Mouse (Mus musculus) limb, embryonic 12.5 days (tissue): ENCODE results near the gene C1rl. TPM values are rescaled to one million over a fixed set of nuclear protein-coding genes. Genes with fewer than 3 reads are reported as not detected.

Experiments
- ATAC-seq: fragments of 200-750 bp; cut with Nextera tagmentation; 2 replicates; pipeline ENCODE4 v1.8.0; 2017; ENCODE audit warnings: low read depth, moderate TSS enrichment; ENCODE audit not compliant: insufficient number of reproducible peaks, insufficient read depth, low FRiP score, low TSS enrichment
- H3K27ac ChIP-seq: fragments of 300-500 bp; sonication (generic); 2 replicates; pipeline ENCODE4 v1.5.1; 2016; ENCODE audit warnings: mild to moderate bottlenecking, moderate library complexity
- H3K27me3 ChIP-seq: fragments of 300-500 bp; sonication (generic); 2 replicates; pipeline ENCODE4 v1.6.1; 2016; ENCODE audit warnings: mild to moderate bottlenecking, moderate library complexity
- H3K36me3 ChIP-seq: fragments of 300-500 bp; sonication (generic); 2 replicates; pipeline ENCODE4 v1.6.1; 2016; ENCODE audit warnings: mild to moderate bottlenecking, moderate library complexity
- H3K4me1 ChIP-seq: fragments of 300-500 bp; sonication (generic); replicated peaks from 2 replicates; pipeline ENCODE4 v1.6.1; 2016
- H3K4me2 ChIP-seq: fragments of 300-500 bp; sonication (generic); 2 replicates; pipeline ENCODE4 v1.6.1; 2016; ENCODE audit warnings: mild to moderate bottlenecking, moderate library complexity
- H3K4me3 ChIP-seq: fragments of 300-500 bp; sonication (generic); replicated peaks from 2 replicates; pipeline ENCODE4 v1.5.1; 2016; ENCODE audit warnings: mild to moderate bottlenecking
- H3K9ac ChIP-seq: fragments of 300-500 bp; sonication (generic); replicated peaks from 2 replicates; pipeline ENCODE4 v1.6.1; 2016; ENCODE audit warnings: mild to moderate bottlenecking, moderate library complexity
- H3K9me3 ChIP-seq: fragments of 300-500 bp; sonication (generic); 2 replicates; pipeline ENCODE4 v1.6.1; 2016; ENCODE audit warnings: mild to moderate bottlenecking, moderate library complexity
- WGBS: fragments of 180-500 bp; shearing (Covaris S2); methylation state at CpG from one replicate; pipeline ENCODE4 v1.1.7; 2016; 5-methylcytosine and 5-hydroxymethylcytosine counted together
- polyA plus RNA-seq: library from polyadenylated mRNA; unstranded; fragments of >200 nt; fragmentation: Nextera tagmentation; extraction: Ambion mirVana; gene quantifications from 2 replicates; pipeline ENCODE4 v1.2.1, GENCODE M21; 2016

The C1rl gene
- polyA plus RNA-seq, 1 experiment from 2014 or later: 0.63 TPM

GRCm38 (mm10) chr6:124485414-124486144, 7.3 kb upstream of the C1rl start:
- H3K4me1 ChIP-seq: no peaks in the 10 kb centered on the region
- no peak overlapping the region for H3K9ac ChIP-seq
- H3K27me3 ChIP-seq: no peaks in the 10 kb centered on the region
- no peak overlapping the region for H3K27ac ChIP-seq
- 0 out of 2 replicates have a peak overlapping the region, but pooled peaks have one; percentile 7 for H3K4me3 ChIP-seq
- ATAC-seq: no peak
- no peaks in the 10 kb centered on the region for H3K9me3 ChIP-seq
- H3K36me3 ChIP-seq: no peaks in the 10 kb centered on the region
- H3K4me2 ChIP-seq: peak overlapping the region; percentile 36
- 40% methylated on average over 21 of the region's 21 CpGs for WGBS

GRCm38 (mm10) chr6:124487509-124487908, 5.4 kb upstream of the C1rl start:
- Histone ChIP-seq H3K36me3 (no peaks in the 10 kb centered on the region), H3K4me2 (no peak overlapping the region), H3K9me3 (no peaks in the 10 kb centered on the region), H3K4me1 (no peaks in the 10 kb centered on the region), H3K27ac (no peak overlapping the region), H3K9ac (no peak overlapping the region), H3K4me3 (no peak overlapping the region), H3K27me3 (no peaks in the 10 kb centered on the region)
- 41% methylated on average over 2 of the region's 2 CpGs for WGBS
- no peak for ATAC-seq

- no peak overlapping the region for H3K9ac ChIP-seq
- H3K4me1 ChIP-seq: peaks cover 6% of the 10 kb centered on the region; the same call in 1 of the 2 replicates
- no peaks in the 10 kb centered on the region for H3K36me3 ChIP-seq
- no peaks in the 10 kb centered on the region for H3K9me3 ChIP-seq
- WGBS: 81% methylated on average over 4 of the region's 4 CpGs
- ATAC-seq: no peak
- no peak overlapping the region for H3K4me3 ChIP-seq
- H3K4me2 ChIP-seq: no peak overlapping the region
- no peak overlapping the region for H3K27ac ChIP-seq
- H3K27me3 ChIP-seq: no peaks in the 10 kb centered on the region
These were observed 4.0 kb upstream of the C1rl start for GRCm38 (mm10) chr6:124488952-124489351.

- Histone ChIP-seq H3K36me3 (no peaks in the 10 kb centered on the region), H3K4me3 (no peak overlapping the region), H3K27ac (no peak overlapping the region), H3K9me3 (no peaks in the 10 kb centered on the region), H3K9ac (no peak overlapping the region), H3K27me3 (no peaks in the 10 kb centered on the region), H3K4me1 (peaks cover 6% of the 10 kb centered on the region; the same call in 1 of the 2 replicates), H3K4me2 (no peak overlapping the region)
- no peak for ATAC-seq
- 78% methylated on average over 6 of the region's 6 CpGs for WGBS
These were observed 1.5 kb upstream of the C1rl start for GRCm38 (mm10) chr6:124491427-124491826.

- no peak for ATAC-seq
- Histone ChIP-seq H3K27me3 (no peaks in the 10 kb centered on the region), H3K4me2 (no peak overlapping the region), H3K9me3 (no peaks in the 10 kb centered on the region), H3K4me3 (no peak overlapping the region), H3K9ac (no peak overlapping the region), H3K4me1 (peaks cover 6% of the 10 kb centered on the region; the same call in 1 of the 2 replicates), H3K36me3 (no peaks in the 10 kb centered on the region), H3K27ac (no peak overlapping the region)
- 76% methylated on average over 5 of the region's 5 CpGs for whole genome bisulfite sequencing
These were observed 973 bp downstream of the C1rl start for GRCm38 (mm10) chr6:124493886-124494285.

GRCm38 (mm10) chr6:124496054-124496453, 3.1 kb downstream of the C1rl start:
- Histone ChIP-seq H3K9me3 (no peaks in the 10 kb centered on the region), H3K27ac (no peak overlapping the region), H3K36me3 (no peaks in the 10 kb centered on the region), H3K4me2 (no peak overlapping the region), H3K9ac (no peak overlapping the region), H3K4me3 (no peak overlapping the region), H3K27me3 (no peaks in the 10 kb centered on the region), H3K4me1 (peaks cover 6% of the 10 kb centered on the region; the same call in 1 of the 2 replicates)
- WGBS: 89% methylated on average over 5 of the region's 5 CpGs
- ATAC-seq: no peak

GRCm38 (mm10) chr6:124499914-124500566, 7.1 kb downstream of the C1rl start:
- Histone ChIP-seq H3K27me3 (no peaks in the 10 kb centered on the region), H3K4me1 (no peaks in the 10 kb centered on the region), H3K9me3 (no peaks in the 10 kb centered on the region), H3K9ac (no peak overlapping the region), H3K36me3 (no peaks in the 10 kb centered on the region), H3K4me3 (no peak overlapping the region), H3K4me2 (no peak overlapping the region), H3K27ac (no peak overlapping the region)
- ATAC-seq: no peak
- WGBS: 38% methylated on average over 10 of the region's 10 CpGs

GRCm38 (mm10) chr6:124501473-124501872, 8.6 kb downstream of the C1rl start:
- no peak overlapping the region for H3K9ac ChIP-seq
- no peak overlapping the region for H3K27ac ChIP-seq
- no peaks in the 10 kb centered on the region for H3K36me3 ChIP-seq
- no peaks in the 10 kb centered on the region for H3K27me3 ChIP-seq
- H3K4me2 ChIP-seq: no peak overlapping the region
- no peak for ATAC-seq
- 79% methylated on average over 4 of the region's 4 CpGs for WGBS
- H3K4me3 ChIP-seq: no peak overlapping the region
- no peaks in the 10 kb centered on the region for H3K9me3 ChIP-seq
- no peaks in the 10 kb centered on the region for H3K4me1 ChIP-seq

GRCm38 (mm10) chr6:124502021-124502420, 9.1 kb downstream of the C1rl start:
- H3K4me2 ChIP-seq: no peak overlapping the region
- H3K27ac ChIP-seq: no peak overlapping the region
- no peaks in the 10 kb centered on the region for H3K36me3 ChIP-seq
- 86% methylated on average over 5 of the region's 5 CpGs for WGBS
- H3K9me3 ChIP-seq: no peaks in the 10 kb centered on the region
- ATAC-seq: no peak
- H3K9ac ChIP-seq: no peak overlapping the region
- H3K4me3 ChIP-seq: no peak overlapping the region
- no peaks in the 10 kb centered on the region for H3K4me1 ChIP-seq
- H3K27me3 ChIP-seq: no peaks in the 10 kb centered on the region

- H3K27ac ChIP-seq: no peak overlapping the region
- no peaks in the 10 kb centered on the region for H3K36me3 ChIP-seq
- H3K9ac ChIP-seq: no peak overlapping the region
- H3K9me3 ChIP-seq: no peaks in the 10 kb centered on the region
- no peaks in the 10 kb centered on the region for H3K4me1 ChIP-seq
- H3K4me3 ChIP-seq: no peak overlapping the region
- 78% methylated on average over 4 of the region's 4 CpGs for WGBS
- no peaks in the 10 kb centered on the region for H3K27me3 ChIP-seq
- no peak overlapping the region for H3K4me2 ChIP-seq
- no peak for ATAC-seq
These were observed 12.1 kb downstream of the C1rl start for GRCm38 (mm10) chr6:124505028-124505427.

- Histone ChIP-seq H3K36me3 (no peaks in the 10 kb centered on the region), H3K27ac (no peak overlapping the region), H3K27me3 (no peaks in the 10 kb centered on the region), H3K9ac (no peak overlapping the region), H3K4me3 (no peak overlapping the region), H3K4me2 (no peak overlapping the region), H3K4me1 (no peaks in the 10 kb centered on the region), H3K9me3 (no peaks in the 10 kb centered on the region)
- whole genome bisulfite sequencing: 80% methylated on average over 6 of the region's 6 CpGs
- no peak for ATAC-seq
These were observed 14.1 kb downstream of the C1rl start for GRCm38 (mm10) chr6:124506991-124507390.
